Mouse (Mus musculus) MEL (cell line): ENCODE data around the gene Ppdpf.

Experiments used
- CHD2 ChIP-seq: IDR thresholded peaks from 2 replicates; pipeline ENCODE4 v1.6.1; 2011; ENCODE audit warnings: low read length, improper control_type of control experiment
- CTCF ChIP-seq, 3 experiments: IDR thresholded peaks in 2 of 3; conservative IDR thresholded peaks in 1 of 3; 2 replicates each; pipeline ENCODE4 v1.5.1; 2011 to 2012; ENCODE audit warnings: low read length in 3 of 3, low read depth in 2 of 3, mild to moderate bottlenecking in 2 of 3, improper control_type of control experiment in 1 of 3, inconsistent platforms in 1 of 3, mixed read lengths in 1 of 3, moderate library complexity in 1 of 3; ENCODE audit not compliant: control insufficient read depth in 1 of 3, insufficient read depth in 1 of 3, poor library complexity in 1 of 3, severe bottlenecking in 1 of 3
- USF1 ChIP-seq: IDR thresholded peaks from 2 replicates; pipeline ENCODE4 v1.6.1; 2014; ENCODE audit warnings: low read depth, mild to moderate bottlenecking, inconsistent platforms, low read length, improper control_type of control experiment, moderate library complexity
- USF2 ChIP-seq, 2 experiments: IDR thresholded peaks; 2 replicates each; pipeline ENCODE4 v1.6.1; 2011 to 2012; ENCODE audit warnings: improper control_type of control experiment in 2 of 2, low read length in 2 of 2, borderline replicate concordance in 1 of 2, inconsistent platforms in 1 of 2, low read depth in 1 of 2, mild to moderate bottlenecking in 1 of 2; ENCODE audit not compliant: insufficient read depth in 1 of 2

DNA sequence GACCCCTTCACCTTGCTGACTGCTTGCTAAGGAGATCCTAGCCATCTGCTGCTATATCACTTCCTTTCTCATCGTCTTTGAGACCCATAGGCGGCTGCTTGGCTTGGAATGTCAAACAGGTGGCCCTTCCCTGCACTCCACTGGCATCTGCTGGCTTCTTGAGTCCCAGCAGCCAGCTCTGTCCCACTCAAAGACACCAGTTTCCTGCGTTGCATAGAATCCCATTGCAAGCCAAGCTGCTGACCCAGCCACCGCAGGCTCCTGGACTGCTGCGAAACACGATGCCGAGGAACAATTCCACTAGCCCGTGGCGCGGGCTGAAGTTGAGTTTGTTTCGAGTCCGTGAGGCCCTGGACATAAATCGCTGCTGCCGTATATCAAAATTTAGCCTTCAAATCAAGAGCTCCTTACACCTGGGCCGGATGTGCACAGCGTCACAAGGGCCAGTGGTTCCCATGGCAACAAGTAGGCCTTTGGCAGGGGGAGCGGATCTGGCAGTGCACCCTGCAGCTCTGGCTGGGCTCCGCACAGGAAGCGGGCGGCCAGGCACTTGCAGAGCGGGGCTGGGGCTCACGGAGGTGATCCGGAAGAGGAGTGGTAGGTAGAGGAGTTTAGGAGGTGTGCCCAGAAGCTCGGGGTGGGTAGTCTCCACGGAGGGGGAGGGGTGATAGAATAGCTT lies 32.6 kb downstream of the Ppdpf start, which contains the start of gene Fndc11:
- no peak for TF ChIP-seq CTCF (IDR thresholded peaks at IDR 0.05 in 2 of 3, conservative IDR thresholded peaks at IDR 0.05 in 1 of 3; ENCODE audit: control insufficient read depth in 1 of 3, insufficient read depth in 1 of 3, low read depth in 2 of 3, low read length in 3 of 3, poor library complexity in 1 of 3, severe bottlenecking in 1 of 3)
- TF ChIP-seq USF2 (IDR thresholded peaks at IDR 0.05; ENCODE audit: borderline replicate concordance in 1 of 2, insufficient read depth in 1 of 2, low read depth in 1 of 2, low read length in 2 of 2) = no peak
- TF ChIP-seq USF1 = no peak
- no peak for TF ChIP-seq CHD2
